Mouse (Mus musculus) heart, adult 2 months (tissue): Measurements from ENCODE around the gene Src.

Experiments used
- CTCF ChIP-seq: fragments of 200-600 bp; IDR thresholded peaks from 2 replicates; pipeline ENCODE4 v1.8.1; 2022; ENCODE audit warnings: antibody characterized with exemption, mild to moderate bottlenecking, moderate library complexity
- POLR2A ChIP-seq: fragments of 200-500 bp; IDR thresholded peaks from 2 replicates; pipeline ENCODE4 v1.6.1; 2011; ENCODE audit warnings: mild to moderate bottlenecking, low read depth, low read length, control low read depth; ENCODE audit not compliant: insufficient read depth

DNA sequence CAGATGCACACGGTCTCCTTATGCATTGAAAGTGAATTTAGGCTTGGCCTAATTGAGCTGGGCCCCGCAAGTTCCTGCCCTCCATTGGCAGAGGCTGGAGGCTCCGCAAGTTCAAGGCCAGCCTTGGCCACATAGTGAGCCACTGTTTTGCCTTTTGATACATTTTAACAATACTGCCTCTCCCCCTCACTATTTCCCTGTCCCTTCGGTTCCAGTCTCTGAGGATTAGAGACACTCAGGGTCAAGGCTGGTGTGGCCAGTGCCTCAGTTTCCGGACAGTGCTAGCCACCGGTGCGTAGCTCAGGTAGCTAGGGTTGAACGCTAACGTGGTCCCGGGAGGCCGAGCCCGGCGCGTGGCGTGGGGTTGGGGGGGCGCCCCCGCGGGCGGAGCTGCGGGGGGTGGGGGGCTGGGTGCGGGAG lies 5.5 kb downstream of the Src start:
- no peak for TF ChIP-seq CTCF
- TF ChIP-seq POLR2A, result no peak
